Mouse (Mus musculus) forebrain, embryonic 10.5 days (tissue): ENCODE data around the gene Fam192a. TPM values are rescaled to one million over a fixed set of nuclear protein-coding genes. Genes with fewer than 3 reads are reported as not detected.
A peak's percentile ranks its signal among the peaks of the same experiment; 100 is the strongest.

Experiments
- DNase-seq: peaks from one replicate; pipeline ENCODE4 v3.0.0-alpha.2; 2017; ENCODE audit warnings: low spot score; ENCODE audit errors: extremely low spot score
- H3K27ac ChIP-seq: fragments of 300-500 bp; sonication (generic); 2 replicates; pipeline ENCODE4 v1.5.1; 2016; ENCODE audit warnings: mild to moderate bottlenecking
- H3K27me3 ChIP-seq: fragments of 300-500 bp; sonication (generic); 2 replicates; pipeline ENCODE4 v1.6.1; 2016; ENCODE audit warnings: mild to moderate bottlenecking; ENCODE audit not compliant: poor library complexity, severe bottlenecking
- H3K36me3 ChIP-seq: fragments of 300-500 bp; sonication (generic); replicated peaks from 2 replicates; pipeline ENCODE4 v1.6.1; 2016; ENCODE audit warnings: mild to moderate bottlenecking, moderate library complexity
- H3K4me1 ChIP-seq: fragments of 300-500 bp; sonication (generic); 2 replicates; pipeline ENCODE4 v1.6.1; 2016
- H3K4me3 ChIP-seq: fragments of 300-500 bp; sonication (generic); 2 replicates; pipeline ENCODE4 v1.5.1; 2016; ENCODE audit warnings: mild to moderate bottlenecking, moderate library complexity
- H3K9me3 ChIP-seq: fragments of 300-500 bp; sonication (generic); 2 replicates; pipeline ENCODE4 v1.6.1; 2016; ENCODE audit warnings: mild to moderate bottlenecking, moderate library complexity
- WGBS: fragments of 180-500 bp; shearing (Covaris S2); methylation state at CpG from one replicate; pipeline ENCODE4 v1.1.7; 2016; 5-methylcytosine and 5-hydroxymethylcytosine counted together
- polyA plus RNA-seq: library from polyadenylated mRNA; unstranded; fragments of >200 nt; fragmentation: Nextera tagmentation; extraction: Ambion mirVana; gene quantifications from 2 replicates; pipeline ENCODE4 v1.2.1, GENCODE M21; 2016

The Fam192a gene
- polyA plus RNA-seq: 90.1 and 90.5 TPM in 2 replicates

- Histone ChIP-seq H3K27ac (peak within 1 kb of the TSS; percentile 93), H3K27me3 (no peaks in the 10 kb centered on the region), H3K36me3 (peaks cover under 1% of the 10 kb centered on the region; the same call in 1 of the 2 replicates), H3K4me1 (peaks cover 31% of the 10 kb centered on the region), H3K4me3 (peak within 1 kb of the TSS; percentile 69), H3K9me3 (no peaks in the 10 kb centered on the region)
- DNase-seq: peak; percentile 100
- WGBS: under 1% methylated on average over 55 of the region's 55 CpGs
Measured at GRCm38 (mm10) chr8:94601607-94602385, at the start of gene Fam192a, which contains the start of gene Rspry1. Gene Fam192a (minus strand): TSS chr8:94601997. Gene Rspry1 (plus strand): TSS chr8:94601937.

- WGBS: 37% methylated on average over 3 of the region's 3 CpGs
- Histone ChIP-seq H3K9me3 (no peaks in the 10 kb centered on the region), H3K4me3 (no peak overlapping the region), H3K4me1 (0 out of 2 replicates have a peak, but pooled peaks cover 2% of the 10 kb centered on the region), H3K36me3 (peaks cover 90% of the 10 kb centered on the region), H3K27ac (no peak overlapping the region), H3K27me3 (no peaks in the 10 kb centered on the region)
- no peak for DNase-seq
Measured at GRCm38 (mm10) chr8:94649496-94649895, 47.7 kb upstream of the Fam192a start.

DNA sequence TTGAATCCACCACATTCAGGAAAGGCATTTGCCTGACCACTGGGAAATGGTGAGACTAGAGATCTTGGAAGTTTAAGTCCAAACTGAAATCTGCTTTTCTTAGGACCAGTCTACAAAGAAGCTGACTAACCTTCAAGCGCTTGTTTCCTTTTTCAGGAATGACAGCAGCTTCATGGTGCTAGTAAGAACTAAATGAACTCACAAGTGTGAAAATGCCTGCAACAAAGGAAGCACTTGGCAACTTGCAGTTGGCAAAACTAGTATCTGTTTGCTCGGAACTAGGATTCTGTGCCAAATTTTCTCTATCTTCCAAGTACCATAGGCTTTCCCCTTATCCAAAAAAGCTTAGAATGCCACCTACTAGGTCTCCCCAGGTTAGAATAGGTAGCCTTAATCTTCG, 44.4 kb upstream of the Fam192a start:
- no peak overlapping the region for H3K27ac ChIP-seq
- H3K27me3 ChIP-seq: no peaks in the 10 kb centered on the region
- DNase-seq: no peak
- whole genome bisulfite sequencing: 86% methylated on average over 3 of the region's 3 CpGs
- peaks cover 89% of the 10 kb centered on the region for H3K36me3 ChIP-seq
- no peak overlapping the region for H3K4me3 ChIP-seq
- H3K4me1 ChIP-seq: 0 out of 2 replicates have a peak, but pooled peaks cover 2% of the 10 kb centered on the region
- no peaks in the 10 kb centered on the region for H3K9me3 ChIP-seq

GRCm38 (mm10) chr8:94645202-94645601, 43.4 kb upstream of the Fam192a start:
- 64% methylated on average over 1 of the region's 1 CpGs for WGBS
- no peak for DNase-seq

DNA sequence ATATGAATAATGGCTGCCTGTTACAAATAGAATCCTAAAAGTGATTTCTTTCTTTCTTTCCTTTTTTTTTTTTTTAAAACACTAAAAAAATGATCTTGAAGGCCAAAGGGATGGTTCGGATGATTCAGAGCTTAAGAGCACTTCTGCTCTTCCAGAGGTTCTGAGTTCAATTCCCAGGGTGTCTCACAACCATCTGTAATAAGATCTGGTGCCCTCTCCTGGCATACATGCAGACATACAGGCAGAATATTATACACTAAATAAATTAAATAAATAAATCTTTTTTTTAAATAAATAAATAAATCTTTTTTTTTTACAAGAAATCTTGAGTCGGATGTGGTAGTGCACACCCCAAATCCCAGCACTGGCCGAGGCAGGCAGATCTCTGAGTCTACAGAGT, 40.1 kb upstream of the Fam192a start:
- no peaks in the 10 kb centered on the region for H3K9me3 ChIP-seq
- H3K27ac ChIP-seq: no peak overlapping the region
- DNase-seq: no peak
- no peaks in the 10 kb centered on the region for H3K4me1 ChIP-seq
- peaks cover 93% of the 10 kb centered on the region for H3K36me3 ChIP-seq
- WGBS: 90% methylated on average over 3 of the region's 3 CpGs
- H3K27me3 ChIP-seq: no peaks in the 10 kb centered on the region
- H3K4me3 ChIP-seq: no peak overlapping the region

More at GRCm38 (mm10) chr8:94645202-94645601, 43.4 kb upstream of the Fam192a start:
- Histone ChIP-seq H3K27me3 (no peaks in the 10 kb centered on the region), H3K4me1 (0 out of 2 replicates have a peak, but pooled peaks cover 2% of the 10 kb centered on the region), H3K36me3 (peaks cover 92% of the 10 kb centered on the region), H3K9me3 (no peaks in the 10 kb centered on the region), H3K27ac (no peak overlapping the region), H3K4me3 (no peak overlapping the region)

GRCm38 (mm10) chr8:94641183-94641582, 39.4 kb upstream of the Fam192a start:
- H3K4me1 ChIP-seq: no peaks in the 10 kb centered on the region
- no peak for DNase-seq
- 95% methylated on average over 2 of the region's 2 CpGs for WGBS
- H3K27ac ChIP-seq: no peak overlapping the region
- H3K9me3 ChIP-seq: no peaks in the 10 kb centered on the region
- no peaks in the 10 kb centered on the region for H3K27me3 ChIP-seq
- H3K36me3 ChIP-seq: peaks cover 93% of the 10 kb centered on the region
- no peak overlapping the region for H3K4me3 ChIP-seq

DNA sequence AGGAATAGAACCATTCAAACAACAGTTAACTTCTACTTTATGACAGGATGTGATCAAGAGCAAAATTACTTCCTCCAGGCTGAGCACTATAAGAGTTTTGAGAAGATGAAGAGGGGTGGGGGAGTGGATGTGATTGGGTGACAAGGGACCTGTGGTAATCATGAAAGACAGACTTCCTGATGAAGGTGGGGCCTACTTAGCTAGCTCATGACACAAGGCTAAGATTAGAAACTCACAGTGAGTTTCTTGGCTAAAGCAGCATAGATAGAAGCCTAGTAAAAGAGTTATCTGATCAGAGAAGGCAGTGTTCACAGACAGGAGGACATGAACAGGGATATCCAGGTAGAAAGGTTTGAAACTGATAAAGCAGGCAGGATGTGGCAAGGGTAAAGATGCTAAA, 32.4 kb upstream of the Fam192a start:
- Histone ChIP-seq H3K4me1 (no peaks in the 10 kb centered on the region), H3K36me3 (peaks cover 98% of the 10 kb centered on the region), H3K9me3 (no peaks in the 10 kb centered on the region), H3K27ac (no peak overlapping the region), H3K27me3 (no peaks in the 10 kb centered on the region), H3K4me3 (no peak overlapping the region)
- DNase-seq: no peak

DNA sequence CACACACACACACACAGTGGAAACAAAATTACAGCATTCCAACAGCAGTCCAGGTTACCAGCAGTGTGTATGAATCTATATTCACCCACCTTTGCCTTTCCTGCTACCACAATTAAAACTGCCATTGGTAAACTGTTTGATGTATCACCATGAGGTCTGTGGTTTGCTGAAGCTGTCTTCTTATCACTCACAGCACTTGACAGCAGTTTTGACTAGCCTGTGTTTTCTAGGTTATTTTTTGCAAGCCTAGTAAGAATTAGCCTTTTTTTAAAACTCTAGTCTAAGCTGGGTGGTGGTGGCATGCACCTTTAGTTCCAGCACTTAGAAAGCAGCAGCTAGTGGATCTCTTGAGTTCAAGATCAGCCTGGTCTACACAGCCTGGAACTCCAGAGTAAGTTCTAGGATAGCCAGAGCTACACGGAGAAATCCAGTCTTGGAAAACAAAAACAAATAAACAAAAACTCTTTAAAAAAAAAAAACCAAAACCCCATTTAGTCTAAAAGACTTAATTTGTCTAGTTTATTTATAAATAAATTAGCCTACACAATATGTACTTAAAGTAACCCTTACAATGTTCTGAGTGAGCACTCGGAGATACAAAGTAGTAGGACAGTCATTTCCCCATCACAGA, 31.9 kb upstream of the Fam192a start:
- Histone ChIP-seq H3K4me1 (no peaks in the 10 kb centered on the region), H3K9me3 (no peaks in the 10 kb centered on the region), H3K36me3 (peaks cover 98% of the 10 kb centered on the region), H3K4me3 (no peak overlapping the region), H3K27me3 (no peaks in the 10 kb centered on the region), H3K27ac (no peak overlapping the region)
- WGBS: 86% methylated on average over 2 of the region's 2 CpGs
- DNase-seq: no peak

DNA sequence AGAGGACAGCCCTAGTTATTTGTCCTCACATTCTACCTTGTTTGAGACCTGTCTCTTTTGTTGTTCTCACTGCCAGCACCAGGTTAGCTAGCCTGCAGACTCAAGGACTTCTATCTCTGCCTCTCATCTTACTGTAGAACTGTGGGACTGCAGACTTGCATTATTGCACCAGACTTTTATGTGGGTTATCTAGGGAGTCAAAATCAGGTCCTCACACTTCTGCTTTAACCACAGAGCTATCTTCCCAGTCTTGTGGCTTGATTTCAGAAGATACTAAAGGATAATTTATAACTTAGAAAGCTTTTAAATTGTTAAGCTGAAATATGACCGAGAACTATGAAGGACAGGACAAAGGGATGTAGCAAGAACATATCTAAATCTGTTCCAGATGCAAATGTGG, 23.1 kb upstream of the Fam192a start:
- H3K36me3 ChIP-seq: peaks cover 52% of the 10 kb centered on the region
- H3K27ac ChIP-seq: no peak overlapping the region
- DNase-seq: no peak
- WGBS: 91% methylated on average over 1 of the region's 1 CpGs
- H3K27me3 ChIP-seq: no peaks in the 10 kb centered on the region
- H3K9me3 ChIP-seq: no peaks in the 10 kb centered on the region
- H3K4me3 ChIP-seq: no peak overlapping the region
- no peaks in the 10 kb centered on the region for H3K4me1 ChIP-seq

DNA sequence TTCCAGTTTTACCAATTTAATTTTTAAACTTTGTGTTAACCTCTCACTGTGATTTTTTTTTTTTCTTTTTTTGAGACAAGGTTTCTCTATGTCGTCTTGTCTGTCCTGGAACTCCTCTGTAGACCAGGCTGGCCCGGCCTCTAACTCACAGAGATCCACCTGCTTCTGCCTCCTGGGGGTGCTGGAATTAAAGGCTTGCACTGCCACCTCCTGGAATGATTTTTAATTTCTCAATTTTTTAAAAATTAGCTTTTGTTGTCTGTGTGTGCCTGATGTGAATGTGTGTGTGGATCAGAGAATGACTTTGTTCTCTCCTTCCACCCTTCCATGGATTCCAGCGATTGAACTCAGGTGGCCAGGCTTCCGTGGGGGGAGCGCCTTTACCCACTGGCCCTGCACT, 5.3 kb upstream of the Fam192a start:
- no peaks in the 10 kb centered on the region for H3K27me3 ChIP-seq
- peaks cover 18% of the 10 kb centered on the region for H3K4me1 ChIP-seq
- peaks cover 8% of the 10 kb centered on the region for H3K36me3 ChIP-seq
- H3K9me3 ChIP-seq: no peaks in the 10 kb centered on the region
- WGBS: 93% methylated on average over 5 of the region's 5 CpGs
- no peak overlapping the region for H3K4me3 ChIP-seq
- DNase-seq: no peak
- H3K27ac ChIP-seq: no peak overlapping the region

DNA sequence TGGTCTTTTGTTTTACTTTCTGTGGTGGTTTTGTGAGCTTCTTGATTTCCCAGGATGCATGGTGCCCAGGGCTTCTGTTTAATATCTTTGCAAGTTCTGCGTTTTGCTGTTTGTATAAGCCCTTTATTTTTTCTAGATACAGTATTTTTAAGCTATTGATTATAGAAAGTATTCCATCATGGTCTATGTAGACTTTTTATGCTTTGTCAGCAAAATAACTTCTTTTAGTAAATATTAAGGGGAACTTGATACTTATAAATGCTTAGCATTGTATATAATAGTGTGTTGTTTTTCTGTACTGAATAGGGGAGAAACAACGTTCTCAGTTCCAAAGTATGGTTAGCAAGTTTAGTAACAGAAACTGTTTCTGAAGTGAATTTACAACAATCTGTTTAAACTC, 2.2 kb upstream of the Fam192a start:
- H3K4me1 ChIP-seq: peaks cover 31% of the 10 kb centered on the region
- no peak for DNase-seq
- no peaks in the 10 kb centered on the region for H3K9me3 ChIP-seq
- no peak overlapping the region for H3K27ac ChIP-seq
- no peak overlapping the region for H3K4me3 ChIP-seq
- H3K36me3 ChIP-seq: peaks cover 8% of the 10 kb centered on the region
- no peaks in the 10 kb centered on the region for H3K27me3 ChIP-seq
- 93% methylated on average over 2 of the region's 2 CpGs for WGBS

GRCm38 (mm10) chr8:94602471-94603131, 804 bp upstream of the Fam192a start:
- Histone ChIP-seq H3K4me3 (peak overlapping the region; percentile 69), H3K27ac (peak overlapping the region; percentile 93), H3K4me1 (peaks cover 31% of the 10 kb centered on the region), H3K9me3 (no peaks in the 10 kb centered on the region), H3K36me3 (peaks cover 8% of the 10 kb centered on the region), H3K27me3 (no peaks in the 10 kb centered on the region)
- peak; percentile 39 for DNase-seq
- under 1% methylated on average over 31 of the region's 31 CpGs for WGBS
